Mouse (Mus musculus) G1E (cell line): ENCODE data around the gene Gm21987. TPM values are rescaled to one million over a fixed set of nuclear protein-coding genes. Genes with fewer than 3 reads are reported as not detected.
"Not testable (repeated sequence)": the region's sequence is repeated elsewhere in the genome, so short reads cannot be mapped to it uniquely, and the experiment has no call there.

Experiments
- ATAC-seq: 2 replicates; pipeline ENCODE4 v1.8.0; 2016; ENCODE audit warnings: mild to moderate bottlenecking; ENCODE audit not compliant: insufficient number of reproducible peaks, poor library complexity, low FRiP score, severe bottlenecking; ENCODE audit errors: extremely low read depth
- DNase-seq: peaks from one replicate; pipeline ENCODE4 v3.0.0; 2012; ENCODE audit warnings: low spot score
- H3K27me3 ChIP-seq: 2 replicates; pipeline ENCODE4 v1.6.1; 2012; ENCODE audit warnings: mild to moderate bottlenecking, low read length, inconsistent platforms; ENCODE audit not compliant: insufficient read depth
- H3K36me3 ChIP-seq: replicated peaks from 2 replicates; pipeline ENCODE3; 2012; ENCODE audit warnings: mild to moderate bottlenecking, inconsistent platforms
- H3K4me1 ChIP-seq: 2 replicates; pipeline ENCODE4 v1.6.1; 2012; ENCODE audit warnings: low read depth, low read length, inconsistent platforms, mixed read lengths; ENCODE audit not compliant: insufficient read depth
- H3K4me3 ChIP-seq: 2 replicates; pipeline ENCODE4 v1.5.1; 2012; ENCODE audit warnings: low read depth, mild to moderate bottlenecking, inconsistent platforms, low read length, moderate library complexity, mixed read lengths
- H3K9me3 ChIP-seq: replicated peaks from 2 replicates; pipeline ENCODE4 v1.6.1; 2012; ENCODE audit warnings: inconsistent platforms
- CTCF ChIP-seq: IDR thresholded peaks from 2 replicates; pipeline ENCODE4 v1.5.1; 2012; ENCODE audit warnings: low read depth, low read length, inconsistent platforms, mixed read lengths
- GATA1 ChIP-seq: IDR thresholded peaks from 2 replicates; pipeline ENCODE4 v1.6.1; 2012; ENCODE audit warnings: borderline replicate concordance, low read length, inconsistent platforms, mixed read lengths
- GATA2 ChIP-seq: IDR thresholded peaks from 2 replicates; pipeline ENCODE4 v1.6.1; 2012; ENCODE audit warnings: low read depth, low read length, inconsistent platforms, borderline replicate concordance
- POLR2AphosphoS5 ChIP-seq: IDR thresholded peaks from 2 replicates; pipeline ENCODE4 v1.6.1; 2012; ENCODE audit warnings: low read depth, low read length, inconsistent platforms; ENCODE audit not compliant: insufficient replicate concordance
- TAL1 ChIP-seq: conservative IDR thresholded peaks from 2 replicates; pipeline ENCODE4 v1.6.1; 2012; ENCODE audit warnings: low read depth, low read length, inconsistent platforms, mixed read lengths
- polyA plus RNA-seq: library from polyadenylated mRNA; stranded (reverse); fragments of >175 nt; gene quantifications from 2 replicates; pipeline ENCODE4 v1.2.3, GENCODE M21; 2012
- total RNA-seq, 2 experiments: library from RNA; stranded (forward) in 1 of 2; stranded (reverse) in 1 of 2; fragments of 200-1000 nt in 1 of 2; fragments of >200 nt in 1 of 2; fragmentation: Nextera tagmentation in 1 of 2; gene quantifications; 2 replicates each; pipeline ENCODE4 v1.2.3; 2014 to 2017

The Gm21987 gene
- total and polyA plus RNA-seq, 3 experiments = 4.7 to 1,146 TPM; not detected in 1

DNA sequence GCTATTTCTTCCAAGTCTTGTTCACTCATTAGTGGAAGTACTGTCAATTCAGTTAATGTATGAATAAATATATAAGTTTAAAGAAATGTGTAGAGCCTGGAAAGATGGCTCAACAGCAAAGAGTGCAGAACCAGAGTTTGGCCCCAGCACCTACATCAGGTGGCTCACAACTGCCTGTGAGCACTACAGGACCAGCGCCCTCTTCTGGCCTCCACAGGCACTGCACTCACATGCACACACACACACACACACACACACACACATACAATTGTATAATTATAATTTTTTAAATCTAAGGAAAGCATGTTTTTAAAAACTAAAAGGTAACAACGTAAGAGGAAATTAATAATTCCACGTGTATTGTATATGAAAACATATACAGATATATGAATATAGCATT lies 17.5 kb upstream of the Gm21987 start:
- Histone ChIP-seq H3K27me3 (peaks cover 13% of the 10 kb centered on the region; the same call in 1 of the 2 replicates), H3K36me3 (no peaks in the 10 kb centered on the region), H3K4me3 (no peak overlapping the region), H3K9me3 (peaks cover 2% of the 10 kb centered on the region; the same call in 1 of the 2 replicates), H3K4me1 (no peaks in the 10 kb centered on the region)
- TF ChIP-seq POLR2AphosphoS5 (no peak), GATA2 (no peak), GATA1 (no peak), TAL1 (no peak), CTCF (no peak)
- no peak for ATAC-seq
- no peak for DNase-seq

DNA sequence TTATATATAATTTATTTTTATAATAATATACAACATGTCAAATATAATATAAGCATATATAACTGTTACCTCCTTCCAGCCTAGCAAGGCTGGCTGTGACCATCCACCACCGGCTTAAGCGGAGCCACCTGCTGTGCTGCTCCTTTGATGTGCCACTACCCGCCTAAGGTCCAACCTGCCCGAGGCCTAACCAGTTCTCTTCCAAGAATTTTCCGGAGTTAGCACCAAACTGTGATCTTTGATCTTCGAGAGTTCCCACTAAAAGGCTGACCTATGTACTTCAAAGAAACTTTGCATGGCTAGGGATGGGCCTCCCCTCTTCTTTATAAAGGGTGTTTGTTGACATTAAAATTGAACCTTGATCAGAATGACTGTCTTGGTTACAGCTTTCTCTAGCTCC lies 12.4 kb upstream of the Gm21987 start:
- ATAC-seq (no peak), DNase-seq (no peak)
- no peaks in the 10 kb centered on the region for H3K9me3 ChIP-seq
- no peak for TF ChIP-seq POLR2AphosphoS5
- TF ChIP-seq CTCF = no peak
- TF ChIP-seq GATA2 = no peak
- no peak for TF ChIP-seq GATA1
- TF ChIP-seq TAL1 = no peak
- no peaks in the 10 kb centered on the region for H3K36me3 ChIP-seq
- no peak overlapping the region for H3K4me3 ChIP-seq
- no peaks in the 10 kb centered on the region for H3K4me1 ChIP-seq
- H3K27me3 ChIP-seq = peaks cover 15% of the 10 kb centered on the region

DNA sequence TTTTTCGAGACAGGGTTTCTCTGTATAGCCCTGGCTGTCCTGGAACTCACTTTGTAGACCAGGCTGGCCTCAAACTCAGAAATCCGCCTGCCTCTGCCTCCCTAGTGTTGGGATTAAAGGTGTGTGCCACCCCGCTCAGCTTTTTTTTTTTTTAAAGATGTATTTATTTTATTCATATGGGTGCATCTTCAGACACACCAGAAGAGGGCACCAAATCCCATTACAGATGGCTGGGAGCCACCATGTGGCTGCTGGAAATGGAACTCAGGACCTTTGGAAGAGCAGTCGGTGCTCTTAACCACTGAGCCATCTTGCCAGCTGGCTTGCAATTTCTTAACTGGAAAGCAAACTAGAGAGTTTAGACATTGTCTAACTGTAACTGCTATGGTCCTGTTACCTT lies 8.8 kb upstream of the Gm21987 start:
- not testable (repeated sequence) for H3K9me3 ChIP-seq, H3K36me3 ChIP-seq, DNase-seq, ATAC-seq, H3K4me3 ChIP-seq
- H3K4me1 ChIP-seq = peaks cover 11% of the 10 kb centered on the region
- peaks cover 17% of the 10 kb centered on the region for H3K27me3 ChIP-seq

DNA sequence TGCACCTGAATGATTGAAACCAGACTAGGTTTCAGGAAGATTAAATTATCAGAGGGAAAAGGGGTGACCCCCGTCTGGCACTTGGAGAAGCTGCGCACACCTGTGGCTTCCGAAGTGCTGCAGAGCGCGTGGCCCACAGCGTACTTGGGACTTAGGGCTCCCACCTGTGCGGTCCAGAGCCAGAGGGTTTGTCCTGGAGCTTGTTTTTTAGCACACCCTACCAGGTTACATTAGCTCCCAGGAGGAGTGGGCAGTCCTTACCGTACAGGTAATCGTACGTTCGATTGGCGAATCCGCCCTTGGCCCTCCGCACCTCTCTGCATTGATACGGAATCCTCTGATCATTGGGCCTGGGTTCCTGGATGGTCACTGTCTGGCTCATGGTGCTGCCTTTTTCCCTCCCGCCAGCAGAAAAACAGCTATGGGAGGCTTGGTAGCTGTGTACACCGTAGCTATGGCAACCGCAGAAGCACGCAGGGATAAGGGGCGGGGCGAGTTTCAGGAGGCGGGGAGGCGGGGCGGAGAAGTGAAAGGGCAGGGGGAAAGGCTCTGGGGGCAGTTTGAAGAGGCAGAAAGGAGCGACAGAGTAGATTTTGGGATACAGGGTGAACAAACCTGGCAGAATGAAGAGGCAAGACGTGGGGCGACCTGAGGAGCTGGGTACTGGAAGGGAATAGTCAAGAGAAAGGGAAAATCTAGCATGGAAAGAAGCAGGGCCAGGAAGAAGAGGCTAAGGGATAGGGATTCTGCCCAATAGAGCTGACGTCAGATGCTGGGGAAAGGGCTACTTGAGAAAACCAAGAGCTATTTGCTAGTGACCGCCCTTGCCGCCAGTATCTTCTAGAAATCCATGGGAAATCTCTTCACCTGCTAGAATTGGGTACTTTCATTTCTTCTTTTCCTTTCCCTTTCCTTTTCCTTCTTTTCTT lies 5.2 kb upstream of the Gm21987 start, which contains the start of gene Maats1:
TSS of gene Maats1 (minus strand) at position 748 of the 929 bp plus-strand sequence.
- ATAC-seq = no peak
- no peaks in the 10 kb centered on the region for H3K36me3 ChIP-seq
- no peak for DNase-seq
- TF ChIP-seq CTCF (no peak), GATA1 (no peak), TAL1 (no peak), POLR2AphosphoS5 (no peak), GATA2 (no peak)
- peak within 1 kb of the TSS; percentile 33; the same call in 1 of the 2 replicates for H3K4me3 ChIP-seq
- peaks cover 14% of the 10 kb centered on the region for H3K27me3 ChIP-seq
- no peaks in the 10 kb centered on the region for H3K9me3 ChIP-seq
- peaks cover 32% of the 10 kb centered on the region for H3K4me1 ChIP-seq

DNA sequence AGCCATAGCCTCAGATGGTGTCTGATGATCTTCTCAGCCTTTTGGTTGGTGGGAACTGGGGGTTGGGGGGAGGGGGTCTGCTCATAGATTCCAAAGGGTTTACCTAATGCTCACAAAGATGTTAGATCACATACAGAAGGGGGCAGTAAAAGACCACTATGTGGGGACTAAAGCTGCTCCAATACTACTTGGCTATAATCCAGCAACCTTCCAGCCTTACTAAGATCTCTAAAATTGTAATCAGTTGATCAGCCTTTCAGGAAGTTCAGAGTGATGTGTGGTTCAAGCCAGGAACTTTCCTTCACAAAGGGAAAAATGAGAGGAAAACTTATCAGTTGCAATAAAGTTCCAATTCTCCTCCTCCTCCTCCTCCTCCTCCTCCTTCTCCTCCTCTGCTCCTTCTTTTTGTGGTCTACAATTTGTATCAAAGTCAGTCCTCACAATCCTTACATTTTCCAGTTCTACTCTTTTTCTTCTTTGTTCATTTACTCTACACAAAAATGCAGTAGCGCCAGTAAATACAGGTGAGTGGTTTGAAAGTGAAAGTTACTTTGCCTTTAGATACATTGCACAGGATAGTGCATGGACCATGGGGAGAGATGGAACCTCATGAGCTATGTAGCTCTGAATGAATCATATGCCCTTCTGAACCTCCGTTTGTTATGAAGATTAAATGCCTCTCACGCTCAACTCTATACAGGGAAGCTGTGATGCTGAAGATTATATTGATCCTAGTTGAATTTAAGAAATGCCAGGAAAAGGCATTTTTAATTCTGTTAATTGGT lies 1.7 kb upstream of the Gm21987 start:
- Histone ChIP-seq H3K36me3 (peaks cover 17% of the 10 kb centered on the region), H3K27me3 (peaks cover 9% of the 10 kb centered on the region), H3K4me3 (no peak overlapping the region; the same call in 1 of the 2 replicates), H3K9me3 (no peaks in the 10 kb centered on the region), H3K4me1 (peaks cover 51% of the 10 kb centered on the region)
- ATAC-seq (no peak), DNase-seq (no peak)
- TF ChIP-seq GATA2 (no peak), CTCF (no peak), GATA1 (no peak), POLR2AphosphoS5 (no peak), TAL1 (no peak)

DNA sequence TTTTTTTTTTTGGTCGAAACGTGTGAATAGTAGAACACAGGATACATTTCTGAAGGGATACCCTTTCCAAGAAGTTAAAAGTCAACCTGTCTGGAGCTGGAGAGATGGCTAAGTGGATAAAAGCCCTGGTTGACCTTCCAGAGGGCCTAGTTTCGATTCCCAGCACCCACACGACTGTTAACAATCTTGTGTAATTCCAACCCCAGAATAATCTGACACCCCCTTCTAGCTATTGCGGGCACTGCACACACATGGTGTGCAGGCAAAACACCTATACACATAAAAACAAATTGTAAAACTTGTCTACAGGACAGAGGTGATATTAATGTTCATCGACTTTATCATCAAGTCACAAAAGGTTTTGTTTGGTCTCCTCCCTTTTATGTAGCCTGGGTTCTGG lies 748 bp downstream of the Gm21987 start:
- peak overlapping the region; percentile 95 for H3K4me3 ChIP-seq
- no peaks in the 10 kb centered on the region for H3K9me3 ChIP-seq
- ATAC-seq = no peak
- TF ChIP-seq TAL1 (no peak), GATA2 (no peak), CTCF (no peak), POLR2AphosphoS5 (no peak), GATA1 (no peak)
- H3K4me1 ChIP-seq = peaks cover 62% of the 10 kb centered on the region
- no peak for DNase-seq
- no peaks in the 10 kb centered on the region for H3K27me3 ChIP-seq
- peaks cover 40% of the 10 kb centered on the region for H3K36me3 ChIP-seq
